Mouse (Mus musculus): ENCODE results near the gene Fbxo28. TPM values are rescaled to one million over a fixed set of nuclear protein-coding genes. Genes with fewer than 3 reads are reported as not detected.
A peak's percentile ranks its signal among the peaks of the same experiment; 100 is the strongest.

Gene Fbxo28
- polyA plus RNA-seq, 1 experiment from 2014 or later: 40.9 TPM

GRCm38 (mm10) chr1:182280577-182280976 lies 60.9 kb downstream of the Fbxo28 start:
- ATAC-seq (ENCODE audit: low FRiP score, low TSS enrichment) (no peak), DNase-seq (peak; percentile 9)
- peak overlapping the region; percentile 78 for H3K4me2 ChIP-seq (ENCODE audit: low read length)
- peaks cover 18% of the 10 kb centered on the region for H3K4me1 ChIP-seq (ENCODE audit: control insufficient read depth, insufficient read depth, low read length)
- no peaks in the 10 kb centered on the region; the same call in 1 of the 2 replicates for H3K27me3 ChIP-seq (ENCODE audit: control insufficient read depth, insufficient read depth, low read length)
- H3K27ac ChIP-seq (replicated peaks; ENCODE audit: low read depth, low read length): no peak overlapping the region
- WGBS: 59% methylated on average over 11 of the region's 11 CpGs
- H3K36me3 ChIP-seq (ENCODE audit: control insufficient read depth, insufficient read depth, low read length): peaks cover 34% of the 10 kb centered on the region
- 0 out of 2 replicates have a peak overlapping the region, but pooled peaks have one; percentile 10 for H3K9ac ChIP-seq (replicated peaks; ENCODE audit: low read length)
- H3K9me3 ChIP-seq (ENCODE audit: control insufficient read depth, low read length): no peaks in the 10 kb centered on the region
- peak overlapping the region; percentile 76; the same call in 1 of the 2 replicates for H3K4me3 ChIP-seq (replicated peaks; ENCODE audit: low read depth, low read length)

DNA sequence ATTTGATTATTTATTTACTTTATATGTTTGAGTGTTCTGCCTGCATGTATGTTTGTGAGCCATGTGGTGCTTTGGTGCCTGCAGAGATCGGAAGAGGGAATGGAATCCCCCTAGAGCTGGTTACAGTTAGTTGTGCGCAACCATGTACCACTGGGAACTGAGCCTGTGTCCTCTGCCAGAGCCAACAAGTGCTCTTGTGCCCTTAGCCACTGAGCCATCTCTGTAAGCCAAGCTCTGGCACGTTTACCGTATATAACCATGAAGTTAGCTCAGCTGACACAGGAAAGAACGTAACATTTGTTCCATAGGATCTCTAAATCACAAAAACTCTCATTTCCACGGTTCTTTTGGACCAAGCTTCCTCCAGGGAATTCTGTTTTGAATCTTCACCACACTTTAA lies 61.4 kb downstream of the Fbxo28 start:
- H3K9ac ChIP-seq (replicated peaks; ENCODE audit: low read length): no peak overlapping the region
- DNase-seq: no peak
- ATAC-seq (ENCODE audit: low FRiP score, low TSS enrichment): no peak
- H3K36me3 ChIP-seq (ENCODE audit: control insufficient read depth, insufficient read depth, low read length): peaks cover 40% of the 10 kb centered on the region
- H3K4me2 ChIP-seq (ENCODE audit: low read length): no peak overlapping the region
- WGBS: 88% methylated on average over 6 of the region's 6 CpGs
- no peak overlapping the region for H3K4me3 ChIP-seq (replicated peaks; ENCODE audit: low read depth, low read length)
- H3K27me3 ChIP-seq (ENCODE audit: control insufficient read depth, insufficient read depth, low read length): no peaks in the 10 kb centered on the region; the same call in 1 of the 2 replicates
- peaks cover 18% of the 10 kb centered on the region for H3K4me1 ChIP-seq (ENCODE audit: control insufficient read depth, insufficient read depth, low read length)
- H3K9me3 ChIP-seq (ENCODE audit: control insufficient read depth, low read length): no peaks in the 10 kb centered on the region
- no peak overlapping the region for H3K27ac ChIP-seq (replicated peaks; ENCODE audit: low read depth, low read length)

- WGBS: 93% methylated on average over 4 of the region's 4 CpGs
- Histone ChIP-seq H3K27me3 (ENCODE audit: control insufficient read depth, insufficient read depth, low read length) (no peaks in the 10 kb centered on the region; the same call in 1 of the 2 replicates), H3K4me1 (ENCODE audit: control insufficient read depth, insufficient read depth, low read length) (peaks cover 18% of the 10 kb centered on the region), H3K27ac (replicated peaks; ENCODE audit: low read depth, low read length) (no peak overlapping the region), H3K4me3 (replicated peaks; ENCODE audit: low read depth, low read length) (no peak overlapping the region), H3K4me2 (ENCODE audit: low read length) (no peak overlapping the region), H3K9ac (replicated peaks; ENCODE audit: low read length) (no peak overlapping the region), H3K36me3 (ENCODE audit: control insufficient read depth, insufficient read depth, low read length) (peaks cover 43% of the 10 kb centered on the region), H3K9me3 (ENCODE audit: control insufficient read depth, low read length) (no peaks in the 10 kb centered on the region)
- no peak for DNase-seq
- ATAC-seq (ENCODE audit: low FRiP score, low TSS enrichment): no peak
These were observed 62.0 kb downstream of the Fbxo28 start for GRCm38 (mm10) chr1:182279436-182279835.

- Histone ChIP-seq H3K27ac (replicated peaks; ENCODE audit: low read depth, low read length) (no peak overlapping the region), H3K36me3 (ENCODE audit: control insufficient read depth, insufficient read depth, low read length) (peaks cover 57% of the 10 kb centered on the region), H3K4me2 (ENCODE audit: low read length) (no peak overlapping the region), H3K27me3 (ENCODE audit: control insufficient read depth, insufficient read depth, low read length) (no peaks in the 10 kb centered on the region), H3K4me3 (replicated peaks; ENCODE audit: low read depth, low read length) (no peak overlapping the region), H3K9me3 (ENCODE audit: control insufficient read depth, low read length) (no peaks in the 10 kb centered on the region), H3K4me1 (ENCODE audit: control insufficient read depth, insufficient read depth, low read length) (no peaks in the 10 kb centered on the region), H3K9ac (replicated peaks; ENCODE audit: low read length) (no peak overlapping the region)
- ATAC-seq (ENCODE audit: low FRiP score, low TSS enrichment) (no peak), DNase-seq (no peak)
- WGBS: 96% methylated on average over 6 of the region's 6 CpGs
These were observed 66.3 kb downstream of the Fbxo28 start for GRCm38 (mm10) chr1:182275109-182275508.

GRCm38 (mm10) chr1:182271632-182272031 lies 69.8 kb downstream of the Fbxo28 start:
- H3K9me3 ChIP-seq (ENCODE audit: control insufficient read depth, low read length): no peaks in the 10 kb centered on the region
- H3K27ac ChIP-seq (replicated peaks; ENCODE audit: low read depth, low read length): no peak overlapping the region
- no peak overlapping the region for H3K4me3 ChIP-seq (replicated peaks; ENCODE audit: low read depth, low read length)
- peaks cover 31% of the 10 kb centered on the region for H3K36me3 ChIP-seq (ENCODE audit: control insufficient read depth, insufficient read depth, low read length)
- DNase-seq (no peak), ATAC-seq (ENCODE audit: low FRiP score, low TSS enrichment) (no peak)
- no peak overlapping the region for H3K9ac ChIP-seq (replicated peaks; ENCODE audit: low read length)
- 88% methylated on average over 5 of the region's 5 CpGs for WGBS
- H3K4me1 ChIP-seq (ENCODE audit: control insufficient read depth, insufficient read depth, low read length): no peaks in the 10 kb centered on the region
- H3K27me3 ChIP-seq (ENCODE audit: control insufficient read depth, insufficient read depth, low read length): no peaks in the 10 kb centered on the region
- no peak overlapping the region for H3K4me2 ChIP-seq (ENCODE audit: low read length)

GRCm38 (mm10) chr1:182271130-182271529 lies 70.3 kb downstream of the Fbxo28 start:
- no peaks in the 10 kb centered on the region for H3K27me3 ChIP-seq (ENCODE audit: control insufficient read depth, insufficient read depth, low read length)
- H3K27ac ChIP-seq (replicated peaks; ENCODE audit: low read depth, low read length): no peak overlapping the region
- ATAC-seq (ENCODE audit: low FRiP score, low TSS enrichment): no peak
- peaks cover 28% of the 10 kb centered on the region for H3K36me3 ChIP-seq (ENCODE audit: control insufficient read depth, insufficient read depth, low read length)
- no peak overlapping the region for H3K4me2 ChIP-seq (ENCODE audit: low read length)
- H3K9ac ChIP-seq (replicated peaks; ENCODE audit: low read length): no peak overlapping the region
- H3K9me3 ChIP-seq (ENCODE audit: control insufficient read depth, low read length): no peaks in the 10 kb centered on the region
- 87% methylated on average over 5 of the region's 5 CpGs for WGBS
- no peaks in the 10 kb centered on the region for H3K4me1 ChIP-seq (ENCODE audit: control insufficient read depth, insufficient read depth, low read length)
- DNase-seq: no peak
- H3K4me3 ChIP-seq (replicated peaks; ENCODE audit: low read depth, low read length): no peak overlapping the region

- Histone ChIP-seq H3K4me2 (ENCODE audit: low read length) (no peak overlapping the region), H3K36me3 (ENCODE audit: control insufficient read depth, insufficient read depth, low read length) (peaks cover 6% of the 10 kb centered on the region; the same call in 1 of the 2 replicates), H3K4me1 (ENCODE audit: control insufficient read depth, insufficient read depth, low read length) (no peaks in the 10 kb centered on the region), H3K4me3 (replicated peaks; ENCODE audit: low read depth, low read length) (no peak overlapping the region), H3K27me3 (ENCODE audit: control insufficient read depth, insufficient read depth, low read length) (no peaks in the 10 kb centered on the region), H3K27ac (replicated peaks; ENCODE audit: low read depth, low read length) (no peak overlapping the region), H3K9me3 (ENCODE audit: control insufficient read depth, low read length) (no peaks in the 10 kb centered on the region), H3K9ac (replicated peaks; ENCODE audit: low read length) (no peak overlapping the region)
- no peak for DNase-seq
- WGBS: 34% methylated on average over 4 of the region's 4 CpGs
- ATAC-seq (ENCODE audit: low FRiP score, low TSS enrichment): no peak
These were observed 73.1 kb downstream of the Fbxo28 start for GRCm38 (mm10) chr1:182268317-182268716.

DNA sequence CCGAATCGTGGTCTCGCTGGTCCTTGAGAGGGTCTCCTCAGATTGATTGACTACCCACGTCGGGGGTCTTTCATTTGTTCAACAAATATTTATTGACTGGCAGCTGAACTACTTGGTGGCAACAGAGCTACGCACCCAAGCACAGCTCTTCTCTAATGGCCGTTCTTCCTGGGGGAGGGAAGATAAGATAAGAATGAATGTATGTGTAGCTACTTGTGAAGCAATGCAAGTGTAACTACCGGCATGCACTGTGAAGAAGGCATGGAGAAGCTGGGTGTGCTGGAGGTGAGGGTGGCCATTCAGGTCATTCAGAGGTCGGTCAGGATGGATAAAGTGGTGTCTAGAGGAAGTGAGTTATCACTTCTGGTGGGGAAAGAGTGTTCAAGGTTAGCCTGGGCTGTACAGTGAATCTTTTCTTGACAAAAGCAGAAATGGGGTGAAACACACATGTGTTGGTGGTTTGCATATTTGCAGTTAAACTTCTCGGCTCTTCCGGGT lies 75.4 kb downstream of the Fbxo28 start:
- no peak overlapping the region for H3K4me3 ChIP-seq (replicated peaks; ENCODE audit: low read depth, low read length)
- H3K9me3 ChIP-seq (ENCODE audit: control insufficient read depth, low read length): no peaks in the 10 kb centered on the region
- no peak for DNase-seq
- H3K36me3 ChIP-seq (ENCODE audit: control insufficient read depth, insufficient read depth, low read length): no peaks in the 10 kb centered on the region
- no peak for ATAC-seq (ENCODE audit: low FRiP score, low TSS enrichment)
- no peaks in the 10 kb centered on the region for H3K4me1 ChIP-seq (ENCODE audit: control insufficient read depth, insufficient read depth, low read length)
- no peak overlapping the region for H3K27ac ChIP-seq (replicated peaks; ENCODE audit: low read depth, low read length)
- no peak overlapping the region for H3K9ac ChIP-seq (replicated peaks; ENCODE audit: low read length)
- no peaks in the 10 kb centered on the region for H3K27me3 ChIP-seq (ENCODE audit: control insufficient read depth, insufficient read depth, low read length)
- no peak overlapping the region for H3K4me2 ChIP-seq (ENCODE audit: low read length)
- 96% methylated on average over 11 of the region's 11 CpGs for WGBS

Data from midbrain, embryonic 14.5 days (tissue).